Mouse (Mus musculus) heart, embryonic 11.5 days (tissue): ENCODE data around the gene Amdhd1. TPM values are rescaled to one million over a fixed set of nuclear protein-coding genes. Genes with fewer than 3 reads are reported as not detected.

Experiments used
- ATAC-seq: fragments of 200-750 bp; cut with Nextera tagmentation; replicated peaks from 2 replicates; pipeline ENCODE4 v1.8.0; 2017; ENCODE audit warnings: moderate library complexity; ENCODE audit not compliant: insufficient number of reproducible peaks, low FRiP score, low TSS enrichment
- H3K27ac ChIP-seq: fragments of 300-500 bp; sonication (generic); 2 replicates; pipeline ENCODE4 v1.5.1; 2014; ENCODE audit warnings: mild to moderate bottlenecking, low read depth, low read length
- H3K27me3 ChIP-seq: fragments of 300-500 bp; sonication (generic); 2 replicates; pipeline ENCODE4 v1.6.1; 2014; ENCODE audit warnings: mild to moderate bottlenecking, low read length, mixed read lengths; ENCODE audit not compliant: control insufficient read depth, insufficient read depth
- H3K36me3 ChIP-seq: fragments of 300-500 bp; sonication (generic); 2 replicates; pipeline ENCODE4 v1.6.1; 2014; ENCODE audit warnings: mild to moderate bottlenecking, low read length, moderate library complexity, mixed read lengths; ENCODE audit not compliant: control insufficient read depth, insufficient read depth
- H3K4me1 ChIP-seq: fragments of 300-500 bp; sonication (generic); 2 replicates; pipeline ENCODE4 v1.6.1; 2014; ENCODE audit warnings: low read length; ENCODE audit not compliant: control insufficient read depth, insufficient read depth
- H3K4me2 ChIP-seq: fragments of 300-500 bp; sonication (generic); 2 replicates; pipeline ENCODE4 v1.6.1; 2014; ENCODE audit warnings: mild to moderate bottlenecking, moderate library complexity
- H3K4me3 ChIP-seq: fragments of 300-500 bp; sonication (generic); 2 replicates; pipeline ENCODE4 v1.5.1; 2014; ENCODE audit warnings: low read depth, low read length
- H3K9ac ChIP-seq: fragments of 300-500 bp; sonication (generic); 2 replicates; pipeline ENCODE4 v1.6.1; 2014; ENCODE audit warnings: mild to moderate bottlenecking, low read depth, low read length, moderate library complexity
- H3K9me3 ChIP-seq: fragments of 300-500 bp; sonication (generic); replicated peaks from 2 replicates; pipeline ENCODE4 v1.6.1; 2016; ENCODE audit warnings: low read length; ENCODE audit not compliant: control insufficient read depth
- WGBS: fragments of 180-500 bp; shearing (Covaris S2); extraction: QIAGEN DNeasy Blood & Tissue Kit; methylation state at CpG from one replicate; pipeline ENCODE4 v1.1.7; 2014; ENCODE audit not compliant: insufficient replicate concordance; 5-methylcytosine and 5-hydroxymethylcytosine counted together
- polyA plus RNA-seq: library from polyadenylated mRNA; unstranded; fragments of >200 nt; fragmentation: Nextera tagmentation; extraction: Ambion mirVana; gene quantifications from 2 replicates; pipeline ENCODE4 v1.2.1, GENCODE M21; 2014

Gene Amdhd1
- 0.23 and 0.24 TPM in 2 replicates for polyA plus RNA-seq

DNA sequence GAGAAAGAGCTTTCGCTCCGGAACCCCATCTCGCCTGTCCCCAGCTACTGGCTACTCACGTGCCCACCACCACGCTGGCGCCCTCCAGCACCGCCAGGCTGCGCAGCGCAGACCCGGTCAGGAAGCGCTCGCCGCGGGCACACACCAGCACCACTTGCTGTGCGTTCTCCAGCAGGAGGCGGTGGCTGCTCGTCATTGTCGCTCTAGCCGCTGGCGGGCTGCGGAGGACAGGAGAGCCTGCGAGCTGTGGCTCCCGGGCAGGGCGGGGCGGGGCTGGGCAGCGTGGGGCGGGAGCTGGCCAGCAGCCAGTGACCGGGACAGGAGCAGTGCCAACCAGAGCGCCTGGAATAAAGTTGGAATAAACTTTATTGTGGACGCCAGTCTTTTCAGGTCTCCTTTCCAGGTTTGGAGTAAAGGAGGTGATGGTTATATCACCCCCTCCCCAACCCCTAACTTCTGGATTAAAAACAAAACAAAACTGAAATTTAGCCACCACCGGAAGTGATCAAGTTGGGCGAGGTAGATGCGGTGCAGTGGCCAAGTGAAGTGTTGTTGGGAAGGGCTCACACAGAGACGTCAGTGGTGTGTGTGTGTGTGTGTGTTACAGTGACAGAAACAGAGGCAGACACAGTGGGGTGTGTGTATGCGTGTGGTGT is at the start of gene Amdhd1:
Gene Amdhd1 (minus strand): TSS at position 259 of the 656 bp plus-strand sequence.
- Histone ChIP-seq H3K4me3 (peak within 1 kb of the TSS; percentile 33), H3K4me2 (peak within 1 kb of the TSS; percentile 61), H3K9ac (peak within 1 kb of the TSS; percentile 40), H3K36me3 (no peaks in the 10 kb centered on the region), H3K4me1 (peaks cover 5% of the 10 kb centered on the region; the same call in 1 of the 2 replicates), H3K27ac (peak within 1 kb of the TSS; percentile 29; the same call in 1 of the 2 replicates), H3K9me3 (no peaks in the 10 kb centered on the region), H3K27me3 (peaks cover 9% of the 10 kb centered on the region)
- ATAC-seq = peak; percentile 84
- WGBS = 3% methylated on average over 34 of the region's 35 CpGs

DNA sequence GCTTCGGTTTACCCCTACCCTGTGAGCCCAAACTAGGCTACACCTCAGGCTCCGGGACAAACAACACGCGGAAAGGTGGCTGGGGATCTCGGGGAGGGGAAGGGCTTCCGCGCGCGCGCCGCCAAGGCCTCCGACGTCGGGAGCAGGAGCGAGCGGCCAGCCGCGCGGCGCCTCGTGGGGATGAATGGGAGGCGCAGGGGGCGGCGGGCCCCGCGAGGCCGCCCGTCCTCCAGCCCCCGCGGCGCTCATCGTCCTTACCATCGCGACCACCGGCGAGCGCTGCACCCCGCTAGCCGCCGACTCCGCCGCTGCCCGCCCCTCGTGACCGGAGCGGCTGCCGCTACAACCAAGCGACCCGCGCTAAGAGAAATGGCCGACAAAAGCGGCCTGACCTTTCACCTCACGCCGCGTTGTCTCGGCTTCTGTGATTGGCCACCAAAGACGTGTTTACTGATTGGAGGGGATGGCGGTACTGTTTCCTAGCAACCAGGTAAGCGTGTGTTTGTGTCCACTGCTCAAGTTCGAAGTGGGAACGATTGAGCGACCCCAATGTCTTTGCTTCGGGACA is 49.5 kb upstream of the Amdhd1 start, which contains the start of gene Snrpf:
Gene Snrpf (minus strand): TSS at position 426 of the 568 bp plus-strand sequence.
- Histone ChIP-seq H3K27me3 (no peaks in the 10 kb centered on the region), H3K4me3 (peak within 1 kb of the TSS; percentile 68), H3K4me2 (peak within 1 kb of the TSS; percentile 77), H3K27ac (peak within 1 kb of the TSS; percentile 41), H3K4me1 (peaks cover 7% of the 10 kb centered on the region), H3K9ac (peak within 1 kb of the TSS; percentile 78), H3K9me3 (no peaks in the 10 kb centered on the region), H3K36me3 (no peaks in the 10 kb centered on the region)
- under 1% methylated on average over 61 of the region's 63 CpGs for WGBS
- ATAC-seq = peak; percentile 91

DNA sequence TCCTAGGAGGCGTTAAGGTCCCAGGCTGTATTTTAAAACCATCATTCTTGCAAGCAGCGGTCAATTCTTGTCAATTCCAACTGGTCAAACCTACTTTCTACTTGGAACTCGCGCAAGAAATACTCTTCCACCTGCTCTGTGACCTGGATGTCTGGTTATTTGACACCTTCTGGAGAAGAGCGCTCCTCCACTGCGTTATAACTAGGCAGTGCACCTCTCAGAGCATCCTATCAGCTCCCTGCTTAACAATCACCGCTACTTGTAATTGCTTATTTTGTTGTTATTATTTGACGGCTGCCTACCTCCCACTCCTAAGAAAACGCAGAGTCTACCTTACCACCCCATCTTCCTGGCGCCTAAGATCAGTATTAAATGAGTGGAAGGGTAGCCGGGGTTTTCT is 49.0 kb upstream of the Amdhd1 start:
- Histone ChIP-seq H3K27me3 (no peaks in the 10 kb centered on the region), H3K4me2 (peak overlapping the region; percentile 74)
- 3% methylated on average over 11 of the region's 11 CpGs for WGBS

DNA sequence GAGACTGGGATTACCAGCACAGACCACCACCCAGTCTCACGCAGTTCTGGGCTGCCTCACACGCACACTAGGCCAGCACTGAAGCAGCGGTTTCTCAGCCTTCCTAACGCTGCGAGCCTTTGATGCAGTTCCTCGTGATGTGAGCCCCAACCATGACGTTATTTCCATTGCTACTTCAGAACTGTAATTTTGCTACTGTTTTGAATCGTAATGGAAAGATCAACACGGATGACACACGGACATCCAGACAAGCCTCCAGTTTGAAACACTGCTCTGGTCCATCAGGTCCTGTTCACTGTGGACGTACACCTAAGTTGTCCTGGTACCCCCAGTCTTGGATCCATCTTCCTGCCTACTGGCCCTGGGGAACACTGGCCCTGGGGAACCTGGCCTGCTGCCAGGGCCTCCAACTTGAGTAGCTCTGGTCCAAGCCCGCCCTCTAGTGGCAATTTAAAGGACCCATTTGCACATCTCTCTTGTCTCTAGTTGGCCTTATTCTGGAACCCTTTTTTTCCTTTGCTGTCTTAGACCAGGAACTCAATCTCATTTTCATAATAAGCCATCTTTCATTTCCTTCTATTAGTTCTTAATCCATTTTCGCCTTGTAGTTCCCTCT is 37.5 kb upstream of the Amdhd1 start:
- no peak for ATAC-seq
- no peak overlapping the region for H3K4me2 ChIP-seq
- no peaks in the 10 kb centered on the region for H3K9me3 ChIP-seq
- WGBS = 60% methylated on average over 13 of the region's 13 CpGs
- peaks cover 4% of the 10 kb centered on the region; the same call in 1 of the 2 replicates for H3K36me3 ChIP-seq
- H3K27me3 ChIP-seq = no peaks in the 10 kb centered on the region
- no peak overlapping the region for H3K9ac ChIP-seq
- H3K4me3 ChIP-seq = no peak overlapping the region
- H3K4me1 ChIP-seq = no peaks in the 10 kb centered on the region
- no peak overlapping the region for H3K27ac ChIP-seq

More for the DNA sequence above, 49.0 kb upstream of the Amdhd1 start:
- H3K27ac ChIP-seq = peak overlapping the region; percentile 41
- H3K4me1 ChIP-seq = peaks cover 5% of the 10 kb centered on the region
- H3K36me3 ChIP-seq = no peaks in the 10 kb centered on the region
- peak overlapping the region; percentile 68 for H3K4me3 ChIP-seq
- no peak for ATAC-seq
- H3K9me3 ChIP-seq = no peaks in the 10 kb centered on the region
- H3K9ac ChIP-seq = peak overlapping the region; percentile 78

DNA sequence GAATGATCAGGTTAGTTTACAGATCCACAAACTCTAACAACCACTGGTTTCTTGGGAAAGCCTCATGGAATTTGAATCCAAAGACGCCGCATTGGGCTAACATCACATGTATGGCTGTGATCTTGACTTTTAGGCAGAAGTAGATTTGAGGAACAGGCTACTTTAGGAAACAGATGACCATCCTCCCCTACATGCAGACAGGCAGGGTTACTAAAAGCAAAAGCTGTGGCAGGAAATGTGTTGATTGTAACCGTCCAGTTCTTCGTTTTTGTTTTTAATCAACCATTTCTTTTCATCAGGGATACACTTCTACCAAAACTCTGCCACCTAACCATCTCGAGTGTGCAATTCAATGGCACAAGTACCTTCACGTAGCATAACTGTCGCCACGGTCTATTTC is 36.1 kb upstream of the Amdhd1 start:
- H3K9me3 ChIP-seq = no peaks in the 10 kb centered on the region
- H3K27me3 ChIP-seq = no peaks in the 10 kb centered on the region
- no peak overlapping the region for H3K4me2 ChIP-seq
- ATAC-seq = no peak
- no peak overlapping the region for H3K4me3 ChIP-seq
- no peaks in the 10 kb centered on the region for H3K36me3 ChIP-seq
- H3K27ac ChIP-seq = no peak overlapping the region
- WGBS = 80% methylated on average over 8 of the region's 8 CpGs
- no peak overlapping the region for H3K9ac ChIP-seq
- H3K4me1 ChIP-seq = no peaks in the 10 kb centered on the region

DNA sequence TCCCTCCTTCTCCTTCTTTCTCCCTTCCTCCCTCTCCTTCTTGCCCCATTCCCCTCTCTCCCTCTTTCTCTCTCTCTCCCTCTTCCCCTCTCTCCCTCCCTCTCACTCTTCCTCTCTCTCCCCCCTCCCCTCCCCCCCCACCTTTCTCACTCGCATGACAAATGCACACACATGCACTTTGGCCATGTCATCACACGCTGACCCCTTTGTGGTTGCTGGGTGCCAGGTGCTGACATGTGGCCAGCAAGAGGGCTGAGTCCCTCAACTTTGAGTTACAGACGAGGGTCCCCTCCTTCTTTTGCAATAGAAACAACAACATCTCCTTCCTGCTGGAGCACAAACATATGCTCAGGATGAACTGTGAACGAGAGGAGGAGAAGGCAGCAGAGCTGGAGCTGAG is 35.1 kb upstream of the Amdhd1 start:
- Histone ChIP-seq H3K4me3 (no peak overlapping the region), H3K27ac (no peak overlapping the region), H3K27me3 (no peaks in the 10 kb centered on the region), H3K4me2 (no peak overlapping the region), H3K9ac (no peak overlapping the region), H3K36me3 (no peaks in the 10 kb centered on the region), H3K9me3 (no peaks in the 10 kb centered on the region), H3K4me1 (no peaks in the 10 kb centered on the region)
- ATAC-seq = no peak
- WGBS = 58% methylated on average over 4 of the region's 4 CpGs

DNA sequence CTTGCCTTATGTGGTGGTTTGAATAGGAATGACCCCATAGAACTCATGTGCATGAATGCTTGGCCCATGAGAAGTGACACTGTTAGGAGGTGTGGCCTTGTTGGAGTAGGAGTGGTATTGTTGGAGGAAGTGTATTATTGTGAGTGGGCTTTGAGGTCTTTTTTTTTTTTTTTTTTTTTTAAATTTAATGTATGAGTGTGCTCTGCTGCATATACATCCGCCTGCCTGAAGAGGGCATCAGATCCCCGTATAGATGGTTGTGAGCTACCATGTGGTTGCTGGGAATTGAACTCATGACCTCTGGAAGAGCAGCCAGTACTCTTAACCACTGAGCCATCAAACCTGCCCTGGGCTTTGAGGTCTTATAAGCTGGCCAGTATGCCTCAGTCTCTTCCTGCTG is 32.4 kb upstream of the Amdhd1 start:
- Histone ChIP-seq H3K27me3 (no peaks in the 10 kb centered on the region), H3K4me1 (no peaks in the 10 kb centered on the region), H3K4me2 (no peak overlapping the region), H3K27ac (no peak overlapping the region), H3K9me3 (no peaks in the 10 kb centered on the region), H3K9ac (no peak overlapping the region), H3K4me3 (no peak overlapping the region), H3K36me3 (no peaks in the 10 kb centered on the region)
- no peak for ATAC-seq
- WGBS = 39% methylated on average over 2 of the region's 2 CpGs

DNA sequence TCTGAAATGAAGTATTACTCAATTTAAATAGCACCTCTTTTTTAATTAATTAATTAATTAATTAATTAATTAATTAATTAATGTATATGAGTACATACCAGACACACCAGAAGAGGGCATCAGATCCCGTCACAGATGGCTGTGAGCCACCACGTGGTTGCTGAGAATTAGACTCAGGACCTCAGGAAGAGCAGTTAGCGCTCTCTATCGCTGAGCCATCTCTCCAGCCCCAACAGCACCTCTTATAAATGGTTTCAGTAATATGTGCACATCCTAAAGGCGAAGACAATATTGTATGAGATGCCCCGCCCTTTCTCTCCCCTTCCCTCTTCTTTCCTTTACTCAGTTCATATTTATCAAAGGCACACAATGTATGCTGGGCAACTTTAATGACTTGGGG is 28.8 kb upstream of the Amdhd1 start:
- H3K27ac ChIP-seq = no peak overlapping the region
- no peaks in the 10 kb centered on the region for H3K36me3 ChIP-seq
- no peaks in the 10 kb centered on the region for H3K27me3 ChIP-seq
- no peak overlapping the region for H3K4me3 ChIP-seq
- H3K9me3 ChIP-seq = no peaks in the 10 kb centered on the region
- no peak for ATAC-seq
- H3K4me2 ChIP-seq = no peak overlapping the region
- no peak overlapping the region for H3K9ac ChIP-seq
- WGBS = 78% methylated on average over 6 of the region's 6 CpGs
- no peaks in the 10 kb centered on the region for H3K4me1 ChIP-seq
